Mouse (Mus musculus) forebrain, embryonic 15.5 days (tissue): ENCODE measurements around the gene Gm20662. TPM values are rescaled to one million over a fixed set of nuclear protein-coding genes. Genes with fewer than 3 reads are reported as not detected.

Experiments used
- ATAC-seq: fragments of 200-750 bp; cut with Nextera tagmentation; replicated peaks from 2 replicates; pipeline ENCODE4 v1.8.0; 2017; ENCODE audit warnings: mild to moderate bottlenecking, moderate TSS enrichment, moderate library complexity
- H3K27ac ChIP-seq: fragments of 300-500 bp; sonication (generic); replicated peaks from 2 replicates; pipeline ENCODE4 v1.5.1; 2015; ENCODE audit warnings: mild to moderate bottlenecking, inconsistent platforms
- H3K27me3 ChIP-seq: fragments of 300-500 bp; sonication (generic); 2 replicates; pipeline ENCODE4 v1.6.1; 2015; ENCODE audit warnings: inconsistent platforms
- H3K36me3 ChIP-seq: fragments of 300-500 bp; sonication (generic); 2 replicates; pipeline ENCODE4 v1.6.1; 2015; ENCODE audit warnings: mild to moderate bottlenecking, inconsistent platforms
- H3K4me1 ChIP-seq: fragments of 300-500 bp; sonication (generic); 2 replicates; pipeline ENCODE4 v1.6.1; 2015; ENCODE audit warnings: inconsistent platforms
- H3K4me2 ChIP-seq: fragments of 300-500 bp; sonication (generic); replicated peaks from 2 replicates; pipeline ENCODE4 v1.6.1; 2015; ENCODE audit warnings: mild to moderate bottlenecking, inconsistent platforms
- H3K4me3 ChIP-seq: fragments of 300-500 bp; sonication (generic); 2 replicates; pipeline ENCODE4 v1.5.1; 2015; ENCODE audit warnings: mild to moderate bottlenecking, inconsistent platforms
- H3K9ac ChIP-seq: fragments of 300-500 bp; sonication (generic); replicated peaks from 2 replicates; pipeline ENCODE4 v1.6.1; 2015; ENCODE audit warnings: mild to moderate bottlenecking, inconsistent platforms
- H3K9me3 ChIP-seq: fragments of 300-500 bp; sonication (generic); 2 replicates; pipeline ENCODE4 v1.6.1; 2016; ENCODE audit warnings: inconsistent platforms
- WGBS: fragments of 180-500 bp; shearing (Covaris S2); methylation state at CpG from one replicate; pipeline ENCODE4 v1.1.7; 2015; ENCODE audit warnings: mixed read lengths; 5-methylcytosine and 5-hydroxymethylcytosine counted together
- polyA plus RNA-seq: library from polyadenylated mRNA; unstranded; fragments of >200 nt; fragmentation: Nextera tagmentation; extraction: Ambion mirVana; gene quantifications from 2 replicates; pipeline ENCODE4 v1.2.1, GENCODE M21; 2015

Gene Gm20662
- 0.69 TPM in 1 of 2 replicates, not detected in the other for polyA plus RNA-seq

- no peaks in the 10 kb centered on the region for H3K4me1 ChIP-seq
- no peak for ATAC-seq
- 87% methylated on average over 5 of the region's 5 CpGs for WGBS
- H3K4me2 ChIP-seq, result no peak within 1 kb of the TSS
- no peaks in the 10 kb centered on the region for H3K9me3 ChIP-seq
- no peaks in the 10 kb centered on the region for H3K27me3 ChIP-seq
- no peak within 1 kb of the TSS for H3K4me3 ChIP-seq
- H3K9ac ChIP-seq, result no peak within 1 kb of the TSS
- H3K36me3 ChIP-seq, result no peaks in the 10 kb centered on the region
- H3K27ac ChIP-seq, result no peak within 1 kb of the TSS
Observed at GRCm38 (mm10) chr9:107996049-107996448, at the start of gene Gm20662. Gene Gm20662 (plus strand): TSS chr9:107996349.

- Histone ChIP-seq H3K4me2 (no peak overlapping the region), H3K27ac (no peak overlapping the region), H3K36me3 (no peaks in the 10 kb centered on the region), H3K27me3 (no peaks in the 10 kb centered on the region), H3K9me3 (no peaks in the 10 kb centered on the region), H3K9ac (no peak overlapping the region), H3K4me3 (no peak overlapping the region), H3K4me1 (peaks cover 17% of the 10 kb centered on the region)
- WGBS, result 87% methylated on average over 31 of the region's 31 CpGs
- no peak for ATAC-seq
Observed at GRCm38 (mm10) chr9:107947241-107948194, 48.6 kb upstream of the Gm20662 start.

GRCm38 (mm10) chr9:107949184-107949921 lies 46.8 kb upstream of the Gm20662 start:
- no peaks in the 10 kb centered on the region for H3K27me3 ChIP-seq
- H3K9ac ChIP-seq, result no peak overlapping the region
- ATAC-seq, result no peak

GRCm38 (mm10) chr9:107949922-107950235 lies 46.3 kb upstream of the Gm20662 start, which contains the start of gene Traip:
Gene Traip (plus strand): TSS chr9:107950136.
- H3K4me2 ChIP-seq, result peak within 1 kb of the TSS; percentile 65
- WGBS, result 91% methylated on average over 10 of the region's 10 CpGs
- no peaks in the 10 kb centered on the region for H3K36me3 ChIP-seq
- peak within 1 kb of the TSS; percentile 89 for H3K27ac ChIP-seq
- H3K9me3 ChIP-seq, result no peaks in the 10 kb centered on the region
- no peaks in the 10 kb centered on the region for H3K27me3 ChIP-seq
- ATAC-seq, result no peak
- peak within 1 kb of the TSS; percentile 67 for H3K4me3 ChIP-seq
- peak within 1 kb of the TSS; percentile 59 for H3K9ac ChIP-seq
- peaks cover 17% of the 10 kb centered on the region for H3K4me1 ChIP-seq

More at GRCm38 (mm10) chr9:107949184-107949921, 46.8 kb upstream of the Gm20662 start:
- Histone ChIP-seq H3K4me3 (no peak overlapping the region), H3K36me3 (no peaks in the 10 kb centered on the region), H3K27ac (no peak overlapping the region), H3K9me3 (no peaks in the 10 kb centered on the region), H3K4me2 (no peak overlapping the region), H3K4me1 (peaks cover 17% of the 10 kb centered on the region)
- WGBS, result 86% methylated on average over 13 of the region's 13 CpGs

GRCm38 (mm10) chr9:107950460-107951355 lies 45.4 kb upstream of the Gm20662 start:
- no peaks in the 10 kb centered on the region for H3K9me3 ChIP-seq
- peak overlapping the region; percentile 65 for H3K4me2 ChIP-seq
- H3K9ac ChIP-seq, result peak overlapping the region; percentile 59
- H3K36me3 ChIP-seq, result no peaks in the 10 kb centered on the region
- no peaks in the 10 kb centered on the region for H3K27me3 ChIP-seq
- H3K4me1 ChIP-seq, result peaks cover 17% of the 10 kb centered on the region
- ATAC-seq, result peak; percentile 96
- H3K4me3 ChIP-seq, result peak overlapping the region; percentile 67
- 14% methylated on average over 45 of the region's 45 CpGs for WGBS
- peak overlapping the region; percentile 89 for H3K27ac ChIP-seq

GRCm38 (mm10) chr9:107955613-107956289 lies 40.4 kb upstream of the Gm20662 start:
- no peaks in the 10 kb centered on the region for H3K9me3 ChIP-seq
- WGBS, result 89% methylated on average over 6 of the region's 6 CpGs
- 0 out of 2 replicates have a peak, but pooled peaks cover 4% of the 10 kb centered on the region for H3K36me3 ChIP-seq
- H3K4me2 ChIP-seq, result no peak overlapping the region
- H3K9ac ChIP-seq, result no peak overlapping the region
- peaks cover 15% of the 10 kb centered on the region for H3K4me1 ChIP-seq
- no peaks in the 10 kb centered on the region for H3K27me3 ChIP-seq
- no peak overlapping the region for H3K4me3 ChIP-seq
- no peak for ATAC-seq
- no peak overlapping the region for H3K27ac ChIP-seq

GRCm38 (mm10) chr9:107957141-107957540 lies 39.0 kb upstream of the Gm20662 start:
- Histone ChIP-seq H3K9ac (no peak overlapping the region), H3K4me3 (no peak overlapping the region), H3K4me1 (peaks cover 17% of the 10 kb centered on the region), H3K27me3 (no peaks in the 10 kb centered on the region), H3K9me3 (no peaks in the 10 kb centered on the region), H3K27ac (no peak overlapping the region), H3K4me2 (no peak overlapping the region), H3K36me3 (0 out of 2 replicates have a peak, but pooled peaks cover 4% of the 10 kb centered on the region)
- ATAC-seq, result no peak
- WGBS, result 41% methylated on average over 6 of the region's 6 CpGs

- Histone ChIP-seq H3K36me3 (0 out of 2 replicates have a peak, but pooled peaks cover 4% of the 10 kb centered on the region), H3K4me1 (peaks cover 20% of the 10 kb centered on the region), H3K4me3 (no peak overlapping the region), H3K27me3 (no peaks in the 10 kb centered on the region), H3K9ac (no peak overlapping the region), H3K4me2 (no peak overlapping the region), H3K27ac (peak overlapping the region; percentile 83), H3K9me3 (no peaks in the 10 kb centered on the region)
- WGBS, result 77% methylated on average over 6 of the region's 6 CpGs
- no peak for ATAC-seq
Observed at GRCm38 (mm10) chr9:107959896-107960295, 36.3 kb upstream of the Gm20662 start.

- Histone ChIP-seq H3K4me1 (peaks cover 20% of the 10 kb centered on the region), H3K27me3 (no peaks in the 10 kb centered on the region), H3K4me2 (peak overlapping the region; percentile 28), H3K4me3 (no peak overlapping the region), H3K9me3 (no peaks in the 10 kb centered on the region), H3K27ac (peak overlapping the region; percentile 83), H3K36me3 (0 out of 2 replicates have a peak, but pooled peaks cover 4% of the 10 kb centered on the region), H3K9ac (0 out of 2 replicates have a peak overlapping the region, but pooled peaks have one; percentile 15)
- 83% methylated on average over 4 of the region's 4 CpGs for WGBS
- no peak for ATAC-seq
Observed at GRCm38 (mm10) chr9:107960928-107961327, 35.2 kb upstream of the Gm20662 start.

GRCm38 (mm10) chr9:107961351-107961762 lies 34.8 kb upstream of the Gm20662 start:
- H3K27me3 ChIP-seq, result no peaks in the 10 kb centered on the region
- peaks cover 20% of the 10 kb centered on the region for H3K4me1 ChIP-seq
- 62% methylated on average over 10 of the region's 10 CpGs for WGBS
- H3K4me2 ChIP-seq, result peak overlapping the region; percentile 28
- H3K9me3 ChIP-seq, result no peaks in the 10 kb centered on the region
- H3K4me3 ChIP-seq, result 0 out of 2 replicates have a peak overlapping the region, but pooled peaks have one; percentile 10
- peak overlapping the region; percentile 83 for H3K27ac ChIP-seq
- H3K9ac ChIP-seq, result 0 out of 2 replicates have a peak overlapping the region, but pooled peaks have one; percentile 15
- 0 out of 2 replicates have a peak, but pooled peaks cover 4% of the 10 kb centered on the region for H3K36me3 ChIP-seq
- peak; percentile 78 for ATAC-seq

- no peaks in the 10 kb centered on the region for H3K27me3 ChIP-seq
- H3K36me3 ChIP-seq, result 0 out of 2 replicates have a peak, but pooled peaks cover 4% of the 10 kb centered on the region
- peak overlapping the region; percentile 83 for H3K27ac ChIP-seq
- H3K4me3 ChIP-seq, result no peak overlapping the region
- no peak overlapping the region for H3K9ac ChIP-seq
- peak; percentile 41 for ATAC-seq
- H3K4me2 ChIP-seq, result peak overlapping the region; percentile 28
- H3K4me1 ChIP-seq, result peaks cover 20% of the 10 kb centered on the region
- no peaks in the 10 kb centered on the region for H3K9me3 ChIP-seq
- WGBS, result 38% methylated on average over 5 of the region's 5 CpGs
Observed at GRCm38 (mm10) chr9:107961881-107962280, 34.3 kb upstream of the Gm20662 start.
